Mouse (Mus musculus): ENCODE measurements around the gene Dcaf7.
A peak's percentile ranks its signal among the peaks of the same experiment; 100 is the strongest.
"Not testable (repeated sequence)": the region's sequence is repeated elsewhere in the genome, so short reads cannot be mapped to it uniquely, and the experiment has no call there.

Dcaf7 gene

GRCm38 (mm10) chr11:106045780-106046179 lies 9.1 kb downstream of the Dcaf7 start:
- no peak for DNase-seq

DNA sequence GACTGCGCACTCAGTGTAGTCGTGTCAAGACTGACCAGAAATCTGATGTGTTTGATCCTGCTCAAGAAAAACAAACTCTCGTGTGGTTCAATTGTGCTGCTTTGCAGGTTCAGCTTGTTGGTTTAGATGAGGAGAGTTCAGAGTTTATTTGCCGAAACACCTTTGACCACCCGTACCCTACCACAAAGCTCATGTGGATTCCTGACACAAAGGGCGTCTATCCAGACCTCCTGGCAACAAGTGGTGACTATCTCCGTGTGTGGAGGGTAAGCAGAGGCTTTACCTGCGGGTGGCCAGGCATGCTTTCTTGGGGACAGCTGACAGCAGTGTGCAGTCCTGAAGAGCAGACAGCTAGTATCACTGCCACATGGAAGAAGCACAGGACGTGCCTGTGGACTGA lies 9.9 kb downstream of the Dcaf7 start:
- no peak for DNase-seq

GRCm38 (mm10) chr11:106053921-106054320 lies 17.2 kb downstream of the Dcaf7 start:
- DNase-seq: no peak

GRCm38 (mm10) chr11:106054600-106054999 lies 17.9 kb downstream of the Dcaf7 start:
- DNase-seq: no peak

DNA sequence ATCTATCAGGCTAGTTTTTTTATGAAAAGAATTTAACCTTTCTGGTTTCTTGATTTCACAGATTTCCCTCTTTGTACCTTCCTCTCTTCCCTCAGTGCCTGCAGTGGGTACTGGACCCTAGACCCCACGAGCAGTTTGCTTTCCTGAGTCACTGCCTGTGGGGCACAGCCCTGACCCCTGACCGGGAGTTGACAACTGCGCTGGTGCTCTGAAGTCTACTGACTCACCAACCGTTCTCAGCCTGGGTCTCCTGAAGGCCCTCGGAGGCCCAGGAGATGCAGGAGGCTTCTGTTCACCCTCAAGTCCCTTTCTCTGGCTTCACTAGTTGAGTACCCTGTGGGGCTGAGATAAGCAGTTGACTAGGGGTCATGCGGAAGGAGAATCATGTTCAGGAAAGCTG lies 18.7 kb downstream of the Dcaf7 start:
- DNase-seq: no peak

GRCm38 (mm10) chr11:106056819-106057491 lies 20.3 kb downstream of the Dcaf7 start:
- DNase-seq: no peak

GRCm38 (mm10) chr11:106058020-106058419 lies 21.3 kb downstream of the Dcaf7 start:
- DNase-seq: no peak

DNA sequence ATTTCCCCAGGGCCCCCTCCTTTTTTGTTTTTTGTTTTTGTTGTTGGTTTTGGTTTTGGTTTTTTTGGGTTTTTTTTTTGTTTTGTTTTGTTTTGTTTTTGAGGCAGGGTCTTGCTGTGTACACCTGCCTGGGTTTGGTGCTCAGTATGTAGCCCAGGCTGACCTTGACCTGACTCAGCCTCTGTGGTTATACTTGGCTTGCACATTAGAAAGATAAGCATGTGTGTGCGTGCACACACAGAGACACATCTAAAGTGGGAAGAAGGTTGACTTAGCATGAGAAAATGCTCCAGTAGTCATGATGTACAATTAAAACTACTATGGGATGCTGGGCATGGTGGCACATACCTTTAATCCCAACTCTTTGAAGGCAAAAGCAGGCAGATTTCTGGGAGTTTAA lies 23.9 kb downstream of the Dcaf7 start:
- no peak for DNase-seq

DNA sequence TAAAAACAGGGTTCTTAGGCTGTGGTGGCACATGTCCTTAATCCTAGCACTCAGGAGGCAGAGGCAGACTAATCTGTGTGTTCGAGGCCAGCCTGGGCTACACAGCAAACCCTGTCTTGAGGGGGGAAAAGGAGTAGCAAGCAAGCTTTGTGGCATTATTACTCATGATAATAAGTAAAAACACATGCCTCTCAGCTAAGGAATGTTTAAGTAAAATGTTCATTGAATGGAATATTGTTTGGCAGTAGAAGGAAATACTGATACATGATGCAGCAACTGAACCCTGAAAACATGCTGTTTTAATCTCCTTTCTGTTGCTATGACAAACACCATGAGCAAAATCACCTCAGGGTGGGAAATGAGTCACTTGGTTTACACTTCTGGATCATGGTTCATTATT lies 24.6 kb downstream of the Dcaf7 start:
- no peak for DNase-seq

- no peak for DNase-seq
These were observed 27.1 kb downstream of the Dcaf7 start for GRCm38 (mm10) chr11:106063756-106064155.

DNA sequence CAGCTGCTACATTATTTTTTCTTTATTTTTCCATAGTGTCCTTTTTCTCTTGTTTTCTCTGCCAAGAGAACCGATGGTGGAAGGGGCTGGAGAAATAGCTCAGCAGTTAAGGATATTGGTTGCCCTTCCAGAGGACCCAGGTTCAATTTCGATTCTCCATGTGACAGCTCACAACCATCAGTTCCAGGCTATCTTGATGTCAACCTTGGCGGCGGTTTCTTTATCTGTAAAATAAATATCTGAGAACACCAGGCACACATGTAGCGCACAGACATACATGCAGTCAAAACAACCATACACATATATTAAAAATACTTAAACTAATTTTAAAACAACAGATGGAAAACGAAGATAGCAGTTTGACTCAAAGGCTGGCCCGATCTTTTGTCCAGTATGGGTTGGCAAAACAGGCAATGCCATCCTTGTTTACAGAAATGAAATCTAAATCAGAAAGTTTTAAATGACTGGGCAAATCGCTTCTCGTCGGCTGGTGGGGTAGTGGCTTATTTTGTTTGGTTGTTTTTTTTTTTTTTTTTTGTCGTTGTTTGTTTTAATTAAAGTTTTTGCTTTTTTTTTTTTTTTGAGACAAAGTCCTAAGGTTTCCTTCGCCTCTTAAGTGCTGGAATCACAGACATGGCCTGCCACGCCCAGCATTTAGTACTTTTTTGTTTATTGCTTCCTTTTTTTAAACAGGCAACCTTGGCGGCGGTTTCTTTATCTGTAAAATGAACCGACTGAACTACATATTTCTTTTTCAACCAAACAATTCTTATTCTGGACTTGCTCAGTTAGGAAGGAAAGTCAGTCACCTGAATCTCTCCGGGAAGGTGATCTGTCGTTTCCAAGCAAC lies 28.6 kb downstream of the Dcaf7 start:
- no peak for DNase-seq

GRCm38 (mm10) chr11:106065923-106066571 lies 29.4 kb downstream of the Dcaf7 start, which contains the start of gene Taco1:
Gene Taco1, plus strand, starts transcription at chr11:106066061.
- peak; percentile 99 for DNase-seq

DNA sequence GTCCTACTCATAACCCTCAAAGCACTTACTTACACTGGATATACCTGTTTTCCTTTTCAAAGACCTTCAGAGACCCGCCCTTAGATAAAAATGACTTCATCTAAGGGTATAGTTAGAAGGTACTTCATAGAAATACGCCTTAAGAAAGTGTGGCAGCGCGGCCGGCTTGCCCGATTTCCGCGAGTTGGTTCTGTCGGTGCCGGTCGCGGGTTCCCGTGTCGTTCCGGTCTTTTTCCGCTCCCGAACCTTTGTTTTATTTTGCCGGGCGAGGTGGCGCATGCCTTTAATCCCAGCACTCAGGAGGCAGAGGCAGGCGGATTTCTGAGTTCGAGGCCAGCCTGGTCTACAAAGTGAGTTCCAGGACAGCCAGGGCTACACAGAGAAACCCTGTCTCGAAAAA lies 29.9 kb downstream of the Dcaf7 start:
- not testable (repeated sequence) for DNase-seq

- DNase-seq: peak; percentile 27
These were observed 37.1 kb downstream of the Dcaf7 start for GRCm38 (mm10) chr11:106073774-106074173.

DNA sequence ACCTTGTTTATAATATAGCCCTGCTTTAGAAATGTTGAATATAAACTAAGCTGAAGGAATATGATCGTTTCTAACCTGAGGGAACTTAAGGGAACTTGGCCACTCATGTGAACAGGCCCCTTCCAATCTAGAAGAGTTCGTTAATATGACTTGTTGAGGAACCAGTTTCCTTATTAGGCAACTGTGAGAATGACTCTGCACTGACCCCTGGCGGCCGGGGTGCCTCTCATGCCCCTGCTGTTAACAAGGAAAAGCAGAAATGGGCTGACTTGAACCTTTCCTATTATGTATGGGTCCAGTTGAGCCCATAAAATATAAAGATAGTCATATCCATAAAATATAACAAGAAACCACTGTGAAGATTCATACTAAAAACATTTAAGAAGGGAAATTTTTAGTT lies 39.6 kb downstream of the Dcaf7 start:
- peak; percentile 91 for DNase-seq

GRCm38 (mm10) chr11:106083708-106084701 lies 47.3 kb downstream of the Dcaf7 start, which contains the start of gene Map3k3:
Gene Map3k3, plus strand, starts transcription at chr11:106084613.
- DNase-seq: peak; percentile 100

- DNase-seq: peak; percentile 99
These were observed 48.4 kb downstream of the Dcaf7 start for GRCm38 (mm10) chr11:106084911-106085561.

DNA sequence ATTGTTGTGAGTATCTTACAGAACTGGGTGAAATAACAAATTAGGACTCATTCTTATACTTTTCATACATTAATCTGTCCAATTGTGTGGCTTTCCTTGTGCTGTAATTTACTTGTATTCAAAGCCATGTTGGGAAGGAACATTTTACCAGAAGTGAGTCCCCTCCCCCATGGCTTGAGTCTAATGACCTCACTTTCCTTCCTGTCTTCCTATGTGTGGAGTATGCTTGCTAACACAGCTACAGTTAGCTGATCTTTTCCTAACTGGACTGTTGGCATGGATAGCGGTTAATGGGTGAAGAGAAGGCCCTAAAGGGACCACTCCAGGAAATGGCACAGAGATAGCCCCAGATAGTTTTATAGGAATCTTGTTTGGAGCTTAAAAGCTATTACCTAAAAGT lies 61.6 kb downstream of the Dcaf7 start:
- peak; percentile 94 for DNase-seq

DNA sequence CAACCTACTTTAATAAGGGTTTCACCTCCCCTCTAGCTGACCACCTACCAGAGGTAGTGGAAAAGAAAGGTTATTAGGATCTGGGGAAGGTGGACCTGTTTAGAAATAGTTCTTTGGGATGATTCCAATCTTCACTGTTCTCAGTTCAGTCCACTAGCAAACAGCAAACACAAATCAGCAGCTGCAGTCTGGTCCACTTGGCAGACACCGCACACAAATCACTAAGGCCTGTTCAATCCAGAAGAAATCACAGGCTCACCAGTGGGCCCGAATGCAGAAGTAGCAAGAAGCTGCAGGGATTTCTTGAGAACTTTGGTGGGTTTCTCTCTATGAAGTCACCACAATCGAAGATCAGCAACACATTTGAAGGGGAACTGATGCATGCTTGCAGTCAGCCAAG lies 66.2 kb downstream of the Dcaf7 start:
- peak; percentile 89 for DNase-seq

DNA sequence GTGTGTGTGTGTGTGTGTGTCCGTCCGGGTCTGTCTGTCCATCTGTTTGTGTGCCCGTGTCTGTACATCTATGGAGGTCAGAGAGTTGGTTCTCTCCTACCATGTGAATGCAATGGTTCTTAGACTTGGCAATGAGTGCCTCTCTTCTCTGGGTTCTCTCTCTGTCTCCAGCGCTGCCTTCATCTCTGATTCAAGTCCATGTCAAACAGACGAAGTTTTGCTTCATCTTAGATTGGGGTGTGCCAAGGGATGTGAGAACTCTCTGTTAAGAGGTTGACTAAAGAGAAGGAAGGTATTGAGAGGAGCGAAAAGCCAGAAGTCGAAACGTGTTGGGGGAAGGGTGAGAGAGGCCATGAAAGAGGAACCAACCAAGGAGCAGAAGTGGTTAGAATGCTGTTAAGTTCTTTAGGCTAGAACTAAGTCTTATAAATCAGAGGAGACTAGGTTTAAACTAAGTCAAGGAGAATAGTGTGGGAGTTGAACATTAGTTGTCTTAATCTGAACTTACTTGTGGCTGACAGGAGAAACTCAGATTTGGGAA lies 69.4 kb downstream of the Dcaf7 start:
- DNase-seq: peak; percentile 85
